Mouse (Mus musculus) bone marrow macrophage, adult 2 months (primary cell): Measurements from ENCODE around the gene Cnksr3. TPM values are rescaled to one million over a fixed set of nuclear protein-coding genes. Genes with fewer than 3 reads are reported as not detected.

Experiments
- H3K27ac ChIP-seq: 2 replicates; pipeline ENCODE4 v1.5.1; 2012; ENCODE audit warnings: low read depth, low read length; ENCODE audit not compliant: insufficient read depth
- H3K4me1 ChIP-seq: 2 replicates; pipeline ENCODE4 v1.6.1; 2012; ENCODE audit warnings: low read length; ENCODE audit not compliant: control insufficient read depth, insufficient read depth
- H3K4me3 ChIP-seq: 2 replicates; pipeline ENCODE4 v1.5.1; 2012; ENCODE audit warnings: mild to moderate bottlenecking, low read length, moderate library complexity; ENCODE audit not compliant: insufficient read depth
- CTCF ChIP-seq: IDR thresholded peaks from 2 replicates; pipeline ENCODE4 v1.5.1; 2012; ENCODE audit warnings: low read depth, mild to moderate bottlenecking, low read length, moderate library complexity
- POLR2A ChIP-seq: IDR thresholded peaks from 2 replicates; pipeline ENCODE4 v1.6.1; 2012; ENCODE audit warnings: mild to moderate bottlenecking, low read depth, low read length, borderline replicate concordance
- polyA plus RNA-seq: library from polyadenylated mRNA; stranded (reverse); fragments of >200 nt; gene quantifications from 2 replicates; pipeline ENCODE4 v1.2.4, GENCODE M21; 2012; ENCODE audit not compliant: missing spikeins, insufficient read depth, insufficient read length

The Cnksr3 gene
- polyA plus RNA-seq, 1 experiment, result 5.0 TPM

GRCm38 (mm10) chr10:7197733-7198132 lies 14.3 kb downstream of the Cnksr3 start:
- Histone ChIP-seq H3K4me3 (no peak overlapping the region), H3K4me1 (no peaks in the 10 kb centered on the region), H3K27ac (no peak overlapping the region)
- TF ChIP-seq POLR2A, result no peak
- TF ChIP-seq CTCF, result no peak

DNA sequence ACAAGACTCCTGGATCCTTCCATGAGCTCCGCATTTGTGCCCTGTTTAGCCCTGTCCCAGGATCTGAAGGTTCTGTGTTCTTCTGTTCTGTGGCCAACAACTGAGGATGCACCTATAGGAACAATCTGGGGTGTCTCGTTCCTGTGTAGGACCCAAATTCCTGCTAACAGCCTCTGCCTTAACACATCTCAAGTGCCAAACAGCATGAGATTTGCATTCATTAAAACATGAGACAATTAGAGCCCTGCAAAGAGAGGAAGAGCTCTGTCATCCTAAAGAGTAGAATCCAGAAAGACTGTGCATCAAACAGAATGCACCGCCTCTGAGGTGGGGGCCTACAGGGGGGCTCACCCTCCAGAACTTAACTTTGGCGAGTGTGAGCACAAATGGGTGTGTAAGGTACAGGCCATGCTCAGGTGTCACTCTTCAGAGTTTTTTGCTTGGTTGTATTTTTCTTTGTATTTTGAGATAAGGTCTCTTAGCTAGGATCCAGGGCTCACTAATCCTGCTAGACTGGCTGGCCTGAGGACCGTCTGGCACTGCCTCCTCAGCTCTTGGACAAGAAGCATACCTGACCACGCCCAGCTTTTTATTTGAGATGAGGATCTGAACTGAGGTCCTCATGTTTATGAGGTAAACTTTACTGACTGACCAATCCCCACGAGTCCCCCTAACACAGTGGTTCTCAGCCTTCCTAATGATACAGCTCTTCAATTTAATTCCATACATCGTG lies 15.2 kb downstream of the Cnksr3 start:
- TF ChIP-seq CTCF (no peak), POLR2A (no peak)
- Histone ChIP-seq H3K4me1 (no peaks in the 10 kb centered on the region), H3K27ac (no peak overlapping the region), H3K4me3 (no peak overlapping the region)

DNA sequence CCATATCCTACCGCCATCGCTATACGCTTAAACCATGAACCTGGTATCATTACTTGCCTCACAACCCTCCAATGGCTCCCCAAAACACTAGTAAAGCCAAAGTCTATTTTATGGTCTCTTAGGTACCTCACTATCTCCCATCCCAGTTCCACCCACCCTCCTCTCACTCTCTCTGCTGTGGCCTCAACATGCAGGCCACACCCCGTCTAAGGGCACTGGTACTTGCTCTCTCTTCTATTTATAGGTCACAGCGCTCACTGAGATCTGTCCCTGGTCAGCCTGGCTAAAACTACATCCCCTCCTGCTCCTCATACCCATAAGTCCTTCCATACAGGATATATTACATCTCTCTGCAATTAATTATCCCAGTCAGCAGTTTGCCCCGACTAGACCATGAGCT lies 16.1 kb downstream of the Cnksr3 start:
- H3K4me3 ChIP-seq, result no peak overlapping the region
- no peak overlapping the region for H3K27ac ChIP-seq
- no peaks in the 10 kb centered on the region for H3K4me1 ChIP-seq
- TF ChIP-seq POLR2A, result no peak
- no peak for TF ChIP-seq CTCF

GRCm38 (mm10) chr10:7191721-7192413 lies 20.2 kb downstream of the Cnksr3 start:
- TF ChIP-seq CTCF, result no peak
- TF ChIP-seq POLR2A, result no peak
- peaks cover 9% of the 10 kb centered on the region for H3K4me1 ChIP-seq

DNA sequence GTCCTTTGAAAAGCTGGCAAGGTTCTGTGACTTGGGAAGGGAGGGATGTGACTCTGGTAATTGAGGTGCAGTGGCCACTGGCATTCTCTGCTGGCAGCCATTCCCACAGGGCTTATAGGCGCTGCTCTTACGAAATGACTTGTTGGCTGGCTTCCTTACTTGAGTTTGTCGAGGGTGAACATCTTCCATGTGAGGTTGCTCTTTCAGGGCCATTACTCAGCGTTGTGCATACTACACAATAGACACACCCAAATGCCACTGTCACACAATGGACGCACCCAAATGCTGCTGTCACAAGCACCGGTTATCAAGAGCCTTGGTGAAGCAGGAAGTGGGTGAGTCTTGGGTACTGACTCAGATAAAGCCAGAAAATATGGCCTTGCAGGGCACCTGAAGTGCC lies 22.8 kb downstream of the Cnksr3 start:
- TF ChIP-seq POLR2A (no peak), CTCF (no peak)
- Histone ChIP-seq H3K4me3 (no peak overlapping the region), H3K27ac (no peak overlapping the region), H3K4me1 (peaks cover 12% of the 10 kb centered on the region)

More at GRCm38 (mm10) chr10:7191721-7192413, 20.2 kb downstream of the Cnksr3 start:
- no peak overlapping the region for H3K4me3 ChIP-seq
- no peak overlapping the region for H3K27ac ChIP-seq

GRCm38 (mm10) chr10:7187881-7188280 lies 24.2 kb downstream of the Cnksr3 start:
- Histone ChIP-seq H3K4me3 (no peak overlapping the region), H3K27ac (no peak overlapping the region), H3K4me1 (peaks cover 19% of the 10 kb centered on the region)
- no peak for TF ChIP-seq POLR2A

GRCm38 (mm10) chr10:7186992-7187391 lies 25.0 kb downstream of the Cnksr3 start:
- Histone ChIP-seq H3K4me3 (no peak overlapping the region), H3K27ac (no peak overlapping the region), H3K4me1 (peaks cover 21% of the 10 kb centered on the region)
- no peak for TF ChIP-seq POLR2A
- TF ChIP-seq CTCF, result no peak

DNA sequence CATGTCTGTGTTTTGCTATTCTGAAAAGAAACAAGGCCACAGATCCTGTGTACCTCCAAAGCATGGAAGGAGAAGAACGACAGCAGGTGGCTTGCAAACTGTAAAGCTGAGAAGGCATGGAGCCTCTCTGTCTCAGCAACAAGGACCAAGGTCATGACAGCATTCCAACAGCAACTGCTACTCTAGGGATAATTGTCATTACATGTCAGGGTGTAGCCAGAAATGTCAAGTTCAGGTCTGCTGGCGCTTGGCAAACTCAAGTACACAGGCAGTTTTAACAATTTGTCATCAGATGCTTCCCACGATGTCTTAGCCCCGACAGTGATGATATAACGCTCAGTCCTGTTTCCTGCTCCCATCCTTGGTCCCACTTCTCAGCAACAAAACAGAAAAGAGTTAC lies 26.0 kb downstream of the Cnksr3 start:
- TF ChIP-seq CTCF (no peak), POLR2A (no peak)
- H3K4me1 ChIP-seq, result peaks cover 21% of the 10 kb centered on the region
- no peak overlapping the region for H3K4me3 ChIP-seq
- no peak overlapping the region for H3K27ac ChIP-seq

DNA sequence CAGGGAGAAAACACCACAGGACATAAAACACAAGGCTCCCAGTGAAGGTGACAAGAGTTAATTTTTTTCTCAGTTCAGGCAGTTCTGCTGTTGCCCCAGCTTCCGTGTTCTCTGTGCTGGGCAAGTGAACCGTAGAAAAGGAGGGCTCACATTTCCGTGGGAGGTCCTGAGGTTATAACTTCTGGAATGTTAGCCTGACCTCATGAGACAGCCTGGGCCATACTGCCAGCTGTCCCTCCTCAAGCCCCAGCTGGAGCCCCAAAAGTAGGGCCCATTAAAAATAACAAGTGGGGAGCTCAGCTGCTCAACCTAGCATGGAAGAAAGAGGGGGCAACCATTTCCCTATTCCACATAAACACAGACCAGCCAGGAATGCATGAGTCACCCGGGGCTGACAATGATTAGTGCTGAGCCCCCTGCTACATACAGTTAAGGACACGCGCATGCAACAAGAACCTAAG lies 28.8 kb downstream of the Cnksr3 start:
- H3K27ac ChIP-seq, result no peak overlapping the region
- no peak overlapping the region for H3K4me3 ChIP-seq
- TF ChIP-seq POLR2A, result no peak
- TF ChIP-seq CTCF, result no peak
- H3K4me1 ChIP-seq, result peaks cover 12% of the 10 kb centered on the region

DNA sequence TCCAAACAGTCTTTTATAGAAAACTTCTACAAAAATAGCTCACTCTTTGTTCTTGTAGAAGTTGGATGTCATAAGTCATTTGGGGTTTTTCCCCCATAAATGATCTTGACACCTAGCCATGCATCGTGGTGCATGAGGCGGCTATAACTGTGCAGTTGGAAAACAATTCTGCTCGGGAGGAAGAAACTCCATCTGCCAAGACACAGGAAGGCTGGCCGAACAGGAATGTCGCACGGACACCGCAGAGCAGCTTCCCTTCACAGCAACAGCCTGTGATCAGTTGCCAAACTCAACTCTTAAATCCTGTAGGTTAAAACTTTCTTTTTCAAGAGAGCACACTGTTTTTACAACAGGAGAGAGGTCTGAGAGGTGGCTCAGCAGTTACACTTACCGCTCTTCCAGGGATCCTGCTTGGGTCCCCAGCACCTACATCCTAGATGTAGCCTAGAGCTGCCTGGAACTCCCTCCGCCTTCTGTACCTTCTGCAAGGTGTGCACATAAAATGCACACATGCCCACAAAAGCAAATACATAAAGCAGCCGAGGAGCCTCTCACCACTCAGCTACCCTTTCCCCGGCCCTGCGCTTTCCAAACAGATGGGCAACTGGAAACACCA lies 29.4 kb downstream of the Cnksr3 start:
- no peak for TF ChIP-seq CTCF
- no peak for TF ChIP-seq POLR2A
- Histone ChIP-seq H3K27ac (no peak overlapping the region), H3K4me1 (peaks cover 17% of the 10 kb centered on the region), H3K4me3 (no peak overlapping the region)
